Mouse (Mus musculus): Measurements from ENCODE around the gene Enho.

Gene Enho

DNA sequence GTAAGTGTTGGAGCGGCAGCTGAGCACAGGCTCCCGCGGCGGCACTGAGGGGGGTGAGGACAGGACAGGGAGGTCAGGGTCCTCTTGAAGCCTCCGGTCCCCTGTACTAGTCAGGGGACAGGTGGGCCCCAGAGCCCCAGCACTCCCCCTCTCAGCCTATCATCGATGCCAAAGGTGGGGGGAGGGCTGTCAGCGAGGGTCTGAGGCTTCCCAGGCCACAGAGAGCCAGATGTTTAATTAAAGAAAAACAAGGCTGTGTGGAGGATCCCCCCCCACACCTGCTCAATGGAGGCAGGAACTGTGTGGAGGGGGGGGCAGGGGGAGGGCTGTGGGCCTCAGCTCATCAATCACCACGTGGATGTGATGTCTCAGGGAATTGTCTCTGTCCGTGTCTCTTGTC lies 23.5 kb upstream of the Enho start:
- DNase-seq (ENCODE audit: low read depth, low spot score) = no peak

DNA sequence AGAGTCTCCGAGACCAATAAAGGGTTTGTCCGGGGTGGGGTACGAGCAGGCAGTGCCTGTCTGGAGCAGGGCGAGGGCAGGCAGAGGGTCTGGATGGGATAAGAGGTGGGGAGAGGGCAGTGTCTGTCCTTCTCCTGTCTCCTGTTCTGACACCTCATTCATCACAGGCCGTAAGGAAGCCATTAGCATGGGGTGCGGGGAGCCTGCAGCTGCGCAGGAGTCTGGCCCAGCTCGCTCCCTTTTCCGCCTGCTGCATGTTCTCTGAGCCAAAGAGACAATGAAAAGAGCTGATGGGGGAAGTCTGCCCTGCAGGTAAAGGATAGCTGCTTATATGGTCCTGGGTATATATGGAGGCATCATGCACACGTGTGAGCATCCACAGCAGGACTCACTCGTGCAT lies 22.6 kb upstream of the Enho start:
- no peak for DNase-seq (ENCODE audit: low read depth, low spot score)

DNA sequence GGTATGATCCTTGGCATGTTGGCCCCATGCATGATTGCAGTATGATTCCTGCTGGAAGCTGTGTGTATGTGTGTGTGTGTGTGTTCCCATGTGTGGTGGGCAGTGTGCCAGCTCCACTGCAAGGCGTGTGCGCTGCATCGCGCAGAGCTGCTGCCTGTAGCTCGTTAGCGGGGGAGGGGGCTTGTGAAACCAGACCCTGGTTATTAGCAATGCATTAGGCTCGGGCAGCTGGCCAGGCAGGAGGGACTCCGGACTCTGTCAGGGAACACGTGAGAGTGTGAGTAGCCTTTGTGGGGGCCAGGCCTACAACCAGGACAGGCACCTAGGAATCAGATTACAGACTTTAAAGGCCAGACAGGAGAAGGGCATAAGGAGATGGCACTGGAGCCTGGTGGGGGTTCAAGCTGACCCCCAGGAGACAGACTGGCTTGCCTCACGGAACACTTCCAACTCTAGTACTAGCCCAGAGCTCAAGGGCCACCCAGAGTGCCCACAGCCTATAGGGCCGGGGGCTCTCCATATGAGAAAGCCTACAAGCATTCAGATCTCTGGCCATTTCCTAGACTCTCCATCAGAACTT lies 20.8 kb upstream of the Enho start:
- DNase-seq (ENCODE audit: low read depth, low spot score) = no peak

DNA sequence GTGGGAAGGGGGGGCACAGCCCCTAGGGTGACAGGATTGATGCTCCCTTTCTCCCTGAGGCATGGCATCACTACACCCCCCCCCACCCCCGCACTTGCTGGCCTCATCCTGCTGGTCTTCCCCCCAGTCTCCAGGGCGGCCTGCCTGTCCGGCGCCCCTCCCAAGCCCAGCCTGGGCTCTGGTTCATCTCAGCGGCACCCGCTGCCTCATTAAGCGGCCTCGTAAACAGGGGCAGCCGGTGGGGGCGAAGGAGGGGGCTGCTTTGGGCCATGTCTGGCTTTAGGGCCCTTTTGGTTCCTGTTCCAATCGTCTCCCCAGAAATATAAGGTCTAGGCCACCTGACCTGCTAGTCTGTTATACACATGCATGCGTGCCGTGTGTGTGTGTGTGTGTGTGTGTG lies 19.4 kb upstream of the Enho start:
- no peak for DNase-seq (ENCODE audit: low read depth, low spot score)

DNA sequence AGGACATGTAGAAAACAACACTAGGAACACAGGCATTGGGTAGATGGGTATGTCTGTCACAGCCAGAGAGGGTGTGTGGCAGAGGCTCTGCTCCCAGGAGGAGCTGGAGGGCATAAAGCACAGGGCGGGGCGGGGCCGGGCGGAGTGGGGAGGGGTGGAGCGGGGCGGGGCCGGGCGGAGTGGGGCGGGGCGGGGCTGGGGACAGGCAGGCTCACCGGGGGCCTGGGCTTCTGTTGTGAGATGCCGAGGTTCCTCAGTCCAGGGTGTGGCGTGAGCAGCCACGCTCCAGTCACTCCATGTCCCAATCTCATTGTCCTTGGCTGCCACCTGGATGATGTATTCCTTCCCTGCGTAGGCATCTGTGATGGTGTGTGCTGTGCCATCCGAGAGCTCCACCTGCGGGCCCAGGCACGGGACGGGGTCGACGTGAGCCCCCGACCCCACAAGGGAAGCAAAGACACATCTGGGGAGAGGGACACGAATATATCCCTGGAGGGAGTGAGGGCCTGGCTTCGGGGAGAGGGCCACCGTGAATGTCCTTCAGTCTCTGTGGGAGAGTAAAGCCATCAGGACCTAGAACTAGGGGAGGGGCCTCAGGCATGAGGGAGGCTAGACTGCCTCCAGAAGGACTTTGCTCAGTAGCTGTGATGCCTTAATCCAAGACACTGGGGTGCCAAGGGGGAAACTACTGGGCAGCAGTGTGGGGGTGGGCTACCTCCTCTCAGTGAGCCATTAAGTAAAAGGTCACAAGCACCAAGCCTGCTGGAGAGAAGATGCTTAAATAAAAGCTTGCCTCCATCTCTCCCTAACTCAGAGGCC lies 18.7 kb upstream of the Enho start:
- no peak for DNase-seq (ENCODE audit: low read depth, low spot score)

DNA sequence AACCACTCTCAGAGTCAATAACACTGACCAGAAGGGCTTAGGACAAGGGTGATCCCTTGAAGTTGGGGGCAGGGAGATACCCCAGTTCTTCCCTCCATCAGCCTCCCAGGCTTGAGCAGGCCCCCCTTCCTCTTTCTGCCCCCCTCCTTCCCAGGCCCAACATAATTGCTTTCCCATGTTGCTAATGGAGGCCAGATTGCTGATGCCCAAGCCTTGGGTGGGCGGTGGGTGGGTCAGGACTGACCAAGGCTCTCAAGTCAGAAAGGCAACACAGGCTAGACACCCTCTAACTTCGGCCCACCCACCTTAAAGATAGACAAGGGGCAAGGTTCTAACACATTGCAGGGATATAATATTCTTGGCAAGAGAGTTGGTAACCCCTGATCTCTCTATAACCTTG lies 15.4 kb upstream of the Enho start:
- no peak for DNase-seq (ENCODE audit: low read depth, low spot score)

DNA sequence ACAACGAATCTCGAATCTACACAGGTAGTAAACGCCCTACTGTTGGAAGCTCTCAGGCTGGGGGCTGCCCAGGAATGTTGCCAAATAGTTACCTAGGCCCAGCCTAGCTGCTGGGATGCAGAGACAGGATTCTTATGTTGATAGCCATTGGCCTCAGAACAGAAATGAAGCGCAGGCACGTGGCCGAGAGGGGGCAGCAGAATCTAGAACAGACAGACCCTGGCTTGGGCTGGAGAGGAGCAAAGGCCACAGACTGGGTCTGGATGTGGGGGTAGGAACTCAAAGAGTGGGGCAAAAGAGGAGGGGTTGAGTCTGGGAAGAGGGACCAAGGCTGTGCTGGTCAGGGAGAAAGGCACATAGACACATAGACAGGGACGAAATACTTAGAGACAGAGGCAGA lies 14.1 kb upstream of the Enho start:
- DNase-seq (ENCODE audit: low read depth, low spot score) = no peak

DNA sequence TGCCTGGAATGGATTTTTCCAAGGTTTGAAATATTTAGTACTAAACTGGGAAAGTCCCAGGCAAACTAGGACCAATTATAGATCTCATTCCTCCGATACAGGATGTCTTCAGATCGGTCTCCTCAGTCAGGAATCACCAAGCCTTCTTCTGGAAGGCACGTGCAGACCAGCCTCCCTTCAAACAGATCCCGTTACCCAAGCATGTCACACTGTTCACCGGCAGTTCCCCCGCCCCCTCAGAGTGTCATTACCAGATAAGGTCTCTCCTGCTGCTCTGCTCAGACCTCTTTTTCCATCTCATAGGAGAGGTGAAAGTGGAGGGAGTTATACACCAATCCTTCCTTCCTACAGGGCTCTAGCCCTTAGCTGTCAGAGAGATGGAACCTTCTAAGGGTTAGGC lies 13.6 kb upstream of the Enho start:
- DNase-seq (ENCODE audit: low read depth, low spot score) = no peak

DNA sequence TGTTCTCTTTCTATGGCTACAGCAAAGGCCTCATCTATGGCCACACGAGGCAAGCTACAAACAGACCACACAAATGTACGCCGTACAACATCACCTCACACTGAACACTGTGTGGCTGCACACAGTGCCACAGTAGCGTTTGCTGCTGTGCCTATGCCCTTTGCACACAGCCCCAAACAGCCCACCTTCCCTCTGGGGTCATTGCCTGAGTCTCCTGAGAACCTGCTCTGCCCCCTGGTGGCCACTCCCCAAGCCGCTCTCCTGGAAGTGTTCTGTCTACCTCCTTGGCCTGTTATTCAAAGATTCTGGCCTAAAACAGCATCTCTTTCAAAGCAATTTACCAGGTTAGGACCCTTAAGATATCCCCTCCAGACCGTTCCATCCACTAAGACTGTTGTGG lies 13.2 kb upstream of the Enho start:
- DNase-seq (ENCODE audit: low read depth, low spot score) = no peak

DNA sequence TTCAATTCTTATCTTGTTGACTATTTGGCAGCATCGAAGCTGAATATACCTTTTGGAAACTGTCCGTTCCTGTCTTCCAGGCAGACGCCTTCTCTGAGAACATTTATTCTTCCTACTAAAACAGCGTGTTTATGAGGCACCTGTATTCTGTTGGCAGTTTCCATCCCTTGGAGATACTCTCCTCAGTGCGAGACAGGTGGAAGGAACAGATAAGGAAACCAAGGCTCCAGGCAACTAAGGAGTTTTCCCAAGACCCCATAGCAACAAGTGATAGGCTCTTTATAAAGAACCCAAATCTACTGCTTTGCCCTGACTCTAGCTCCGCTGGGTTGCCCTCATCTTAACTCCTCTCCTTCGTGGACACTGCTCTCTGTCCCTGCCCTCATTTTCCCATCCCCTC lies 8.5 kb upstream of the Enho start:
- DNase-seq (ENCODE audit: low read depth, low spot score) = no peak

DNA sequence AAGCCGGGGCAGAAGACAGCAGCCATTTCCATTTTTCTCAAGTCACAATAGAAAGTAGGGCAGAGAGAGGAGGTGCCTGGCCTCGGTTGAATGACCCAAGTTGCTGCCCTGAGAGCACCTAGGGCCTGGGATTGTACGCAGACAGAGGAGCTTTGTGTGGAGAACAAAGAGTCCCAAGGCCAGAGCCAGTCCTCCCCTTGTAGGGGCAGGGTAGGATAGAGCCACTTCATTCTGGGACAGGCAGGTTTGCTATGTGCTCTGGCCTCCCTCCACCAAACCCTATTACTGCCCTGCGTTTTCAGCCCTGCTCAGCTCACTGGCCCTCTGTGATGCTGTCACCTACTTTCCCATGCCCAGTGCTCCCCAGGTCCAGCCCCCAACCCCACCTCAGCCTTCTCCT lies 8.0 kb upstream of the Enho start:
- no peak for DNase-seq (ENCODE audit: low read depth, low spot score)

DNA sequence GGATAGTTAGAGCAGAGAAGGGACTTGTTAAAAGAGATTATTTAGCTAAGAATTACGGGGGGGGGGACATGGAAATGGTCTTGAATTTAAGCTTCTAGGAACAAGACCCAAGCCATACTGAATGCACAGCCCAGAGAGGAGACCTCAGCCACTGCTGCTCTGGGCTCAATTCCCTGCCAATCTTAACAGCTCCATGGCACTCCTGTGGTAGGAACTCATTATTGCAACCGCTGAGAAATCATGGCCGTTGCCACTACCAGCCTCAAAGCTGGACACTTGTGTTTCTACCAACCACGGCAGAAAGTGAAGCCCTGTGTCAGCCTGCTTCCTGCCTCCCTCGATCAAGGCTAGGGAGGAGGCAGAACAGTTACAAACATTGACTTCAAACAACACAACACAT lies 5.4 kb upstream of the Enho start:
- DNase-seq (ENCODE audit: low read depth, low spot score) = no peak

DNA sequence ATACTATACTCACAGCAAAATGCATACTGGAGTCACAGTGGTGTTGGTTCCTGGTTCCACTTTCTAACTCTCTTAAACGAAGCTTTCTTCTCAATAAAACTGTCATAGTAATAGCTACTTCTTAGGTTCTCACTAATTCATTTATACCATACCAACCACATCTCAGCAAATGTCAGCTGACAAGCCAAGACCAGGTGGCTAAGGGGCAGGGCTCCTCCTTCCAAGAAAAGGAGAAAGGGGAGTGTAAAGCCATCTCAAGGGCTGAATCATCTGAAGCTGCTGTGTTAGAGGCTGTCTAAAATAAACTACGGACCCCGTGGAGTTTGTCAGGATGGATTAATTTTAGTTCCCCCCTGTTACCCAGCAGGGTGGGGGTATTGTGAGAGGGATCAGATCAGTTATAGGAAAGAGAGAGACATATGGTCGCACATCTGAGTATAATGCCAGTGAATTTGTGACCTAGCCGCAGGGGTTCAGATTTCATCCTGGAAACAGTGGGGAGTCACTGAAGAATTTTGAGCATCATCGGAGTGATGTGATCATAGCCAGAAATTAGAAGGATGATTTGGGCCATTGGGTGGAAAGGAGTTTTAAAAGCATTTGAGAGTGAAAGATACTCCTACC lies 1.2 kb upstream of the Enho start:
- no peak for DNase-seq (ENCODE audit: low read depth, low spot score)

DNA sequence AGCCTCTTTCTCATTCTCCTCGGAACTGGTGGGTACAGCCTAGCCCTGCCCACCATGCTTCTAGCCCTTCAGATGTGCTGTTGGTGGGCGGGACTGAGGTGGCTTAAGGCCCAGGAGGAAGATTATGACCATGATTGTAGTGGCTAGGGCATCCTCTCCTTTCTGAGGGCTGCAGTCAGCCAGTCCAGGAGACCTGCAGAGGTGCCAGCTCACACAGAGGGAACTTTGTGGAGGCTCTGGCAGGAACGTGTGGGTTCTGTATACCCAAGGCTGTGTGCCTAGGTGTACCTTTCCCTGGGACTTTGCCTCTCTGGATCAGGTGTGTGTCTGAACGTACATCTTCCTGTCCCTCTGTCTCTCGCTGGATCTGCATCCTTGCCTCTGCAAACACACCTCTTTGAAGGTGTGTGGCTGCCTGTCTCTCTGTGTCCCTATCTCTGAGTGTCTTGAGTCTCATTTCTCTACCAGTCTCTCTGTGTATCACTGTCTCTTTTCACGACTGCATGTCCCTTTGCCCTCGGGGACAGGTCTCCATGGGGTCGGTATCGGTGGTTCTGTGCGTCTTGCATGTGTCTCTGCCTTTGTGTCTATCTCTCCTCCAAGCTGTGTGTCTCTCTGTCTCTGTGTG lies 796 bp downstream of the Enho start:
- DNase-seq (ENCODE audit: low read depth, low spot score) = no peak

DNA sequence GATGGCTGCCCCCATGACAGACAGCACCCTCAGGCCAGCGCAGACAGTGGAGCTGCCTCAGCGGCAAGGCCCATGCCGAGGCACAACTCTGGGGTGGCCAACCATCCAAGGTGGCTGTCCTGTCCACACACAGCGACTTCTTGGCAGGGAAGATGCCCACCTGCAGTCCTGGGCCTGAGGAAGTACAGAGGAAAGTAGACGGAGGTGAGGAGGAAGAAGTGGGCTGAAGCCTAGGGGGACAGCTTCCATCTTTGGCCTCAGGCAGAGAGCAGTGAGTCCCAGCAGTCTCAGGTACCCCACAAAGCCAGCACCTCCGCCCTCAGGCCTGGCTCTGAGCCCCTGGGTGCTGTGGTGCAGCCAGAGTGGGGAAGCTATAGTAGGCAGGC lies 1.3 kb downstream of the Enho start:
- no peak for DNase-seq (ENCODE audit: low read depth, low spot score)

DNA sequence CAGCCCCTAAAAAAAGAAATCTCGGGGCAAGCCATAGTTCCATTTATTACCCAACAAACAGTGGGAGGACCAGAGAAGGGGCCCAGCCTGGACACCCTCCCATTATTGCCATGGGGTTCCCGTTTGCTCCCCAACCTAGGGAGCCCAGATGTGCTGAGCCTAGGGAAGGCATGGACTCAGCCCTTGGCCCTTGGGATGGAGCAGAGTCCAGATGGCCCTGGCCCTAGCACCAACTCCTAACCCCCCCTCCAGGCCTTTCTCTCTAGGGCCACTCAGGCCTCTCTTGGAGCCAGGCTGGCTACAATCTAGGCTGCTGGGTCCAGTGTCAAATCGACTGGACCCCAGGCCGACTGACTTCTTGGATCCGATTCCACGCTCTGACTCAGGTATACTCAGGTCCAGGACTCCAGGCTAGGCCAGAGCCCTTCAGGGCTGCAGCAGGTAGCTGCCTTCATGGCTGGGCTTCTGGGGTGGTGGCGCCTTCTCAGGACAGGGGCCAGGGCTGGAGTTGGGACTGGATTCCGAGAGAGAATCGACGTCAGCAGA lies 1.9 kb downstream of the Enho start:
- DNase-seq (ENCODE audit: low read depth, low spot score) = no peak

DNA sequence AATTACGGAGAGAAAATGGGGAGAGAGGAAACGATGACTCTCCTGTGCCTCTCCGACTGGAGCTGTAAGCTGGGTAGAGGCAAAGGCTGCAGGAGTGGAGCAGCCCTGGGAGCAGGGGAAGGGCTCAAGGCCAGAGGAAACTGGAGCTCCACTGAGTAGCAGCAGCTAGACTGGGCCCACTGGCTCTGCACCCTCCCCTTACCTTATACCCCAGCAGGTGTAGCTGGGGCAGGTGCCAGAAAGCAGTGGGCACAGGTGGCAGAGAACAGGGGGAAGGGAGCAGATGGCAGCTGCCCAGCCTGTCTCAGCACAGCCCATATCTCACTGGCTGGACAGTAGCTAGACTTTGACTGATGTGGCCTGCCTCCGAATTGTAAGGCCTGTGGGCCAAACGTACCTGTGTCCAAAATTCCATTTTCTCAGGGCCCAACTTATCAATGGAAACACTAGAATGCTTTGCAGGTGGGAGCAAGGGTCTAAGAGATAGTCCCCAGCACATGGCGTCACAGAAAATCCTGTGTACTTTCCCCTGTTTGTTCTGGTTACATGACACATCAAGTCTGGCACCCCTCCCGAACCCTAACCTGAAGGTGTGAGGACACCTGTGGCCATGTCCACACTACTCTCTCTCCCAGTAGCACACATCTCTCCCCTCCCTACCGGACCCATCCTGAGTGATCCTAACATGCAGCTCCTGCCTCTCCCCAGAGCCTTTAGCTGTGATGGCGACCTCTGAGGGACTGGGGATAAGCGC lies 3.1 kb downstream of the Enho start:
- DNase-seq (ENCODE audit: low read depth, low spot score) = no peak

DNA sequence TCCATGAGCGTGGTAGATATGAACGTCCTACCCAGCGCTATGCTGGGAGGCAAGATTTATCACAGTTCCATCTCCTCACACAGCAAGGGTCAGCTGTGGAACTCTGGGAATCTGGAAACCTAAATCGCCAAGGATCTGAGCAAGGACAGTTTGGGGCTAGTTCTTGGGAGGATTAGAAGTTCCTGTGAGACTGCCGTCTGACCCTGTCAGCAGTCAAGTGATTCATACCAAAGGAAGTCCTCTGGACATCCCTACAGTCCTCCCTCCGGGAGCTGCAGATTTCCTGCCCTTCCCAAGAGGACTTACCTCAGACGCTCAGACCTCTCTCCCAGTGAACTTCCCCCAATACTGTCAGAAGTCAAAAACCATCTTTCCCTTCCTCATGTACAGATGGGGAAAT lies 3.8 kb downstream of the Enho start:
- DNase-seq (ENCODE audit: low read depth, low spot score) = no peak

DNA sequence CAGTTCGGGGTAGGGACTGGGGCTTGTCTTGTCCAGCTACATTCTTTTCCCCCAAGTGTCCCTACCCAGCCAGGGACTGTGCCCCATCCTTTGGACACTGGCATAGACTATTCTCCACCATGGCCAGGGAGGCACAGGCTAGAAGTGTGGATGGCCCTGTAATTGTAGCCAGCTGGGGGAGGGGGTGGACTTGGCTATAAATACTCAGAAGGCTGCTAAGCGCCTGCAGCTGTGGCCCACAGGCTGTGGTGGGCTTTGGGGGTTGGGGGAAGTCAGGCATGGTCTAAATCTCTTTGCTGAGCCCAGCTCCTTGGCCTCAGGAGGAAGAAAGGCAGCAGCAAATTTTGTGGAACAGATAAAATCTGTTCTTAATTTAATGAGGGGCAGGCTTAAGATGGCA lies 4.2 kb downstream of the Enho start:
- no peak for DNase-seq (ENCODE audit: low read depth, low spot score)

DNA sequence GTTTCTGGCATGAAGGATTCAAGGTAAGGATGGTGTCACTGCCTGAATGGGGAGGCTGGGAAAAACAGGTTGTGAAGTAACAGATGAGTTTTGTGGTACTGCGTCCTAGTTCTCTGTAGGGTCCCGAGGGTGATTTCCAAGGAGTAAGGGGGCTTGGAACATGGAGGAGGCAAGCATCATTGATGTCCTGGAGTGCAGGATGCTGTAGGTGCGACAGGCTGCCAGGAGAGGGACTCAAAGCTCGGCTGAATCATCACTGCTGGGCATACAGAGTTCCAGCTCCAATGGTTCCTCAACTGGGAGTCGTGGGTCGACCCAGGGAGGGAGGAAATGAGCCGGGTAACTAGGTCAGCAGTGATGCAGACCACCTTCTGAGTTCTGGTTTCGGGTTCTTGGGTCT lies 4.9 kb downstream of the Enho start:
- DNase-seq (ENCODE audit: low read depth, low spot score) = no peak

DNA sequence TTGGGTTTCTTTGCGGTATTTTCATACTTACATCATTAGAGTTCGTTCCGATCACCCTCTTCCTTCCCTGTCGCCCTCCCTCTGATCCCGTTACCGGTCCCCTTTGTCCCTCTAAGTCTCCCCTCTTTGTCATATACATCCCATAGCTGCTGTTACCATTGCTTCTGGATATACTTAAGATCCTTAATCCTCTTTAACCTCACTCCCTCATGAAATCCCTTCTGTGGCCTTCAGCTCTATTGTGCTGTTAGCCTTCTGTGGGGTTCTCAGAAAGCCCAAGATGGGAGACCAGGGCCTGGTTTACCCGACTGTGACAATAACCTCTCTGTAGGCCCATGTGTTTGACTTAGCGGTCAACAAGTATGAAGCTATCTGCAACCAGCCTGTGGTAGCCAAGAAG lies 5.5 kb downstream of the Enho start:
- no peak for DNase-seq (ENCODE audit: low read depth, low spot score)

DNA sequence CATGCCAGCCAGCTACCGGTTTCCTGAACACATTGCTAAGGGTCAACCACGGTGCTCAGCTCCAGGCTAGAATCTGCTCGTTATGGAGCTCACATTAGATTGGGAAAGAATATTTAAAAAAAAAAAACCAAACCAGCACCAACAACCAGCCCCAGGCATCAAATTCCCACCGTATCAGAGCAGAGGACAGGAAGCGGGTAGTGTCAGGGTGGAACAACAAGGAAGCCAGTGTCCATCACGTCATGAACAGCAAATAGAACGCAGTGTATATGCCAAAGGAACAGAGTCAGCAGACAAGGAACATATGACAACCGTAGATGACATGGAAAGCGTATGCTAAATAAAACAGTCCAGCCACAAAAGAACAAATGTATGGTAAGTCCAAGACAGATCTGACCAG lies 7.1 kb downstream of the Enho start:
- no peak for DNase-seq (ENCODE audit: low read depth, low spot score)

Data from skeletal muscle tissue, adult 2 months (tissue).